Mouse (Mus musculus): Measurements from ENCODE around the gene Cabp1.
A peak's percentile ranks its signal among the peaks of the same experiment; 100 is the strongest.
"Not testable (repeated sequence)": the region's sequence is repeated elsewhere in the genome, so short reads cannot be mapped to it uniquely, and the experiment has no call there.

Gene Cabp1

GRCm38 (mm10) chr5:115168641-115169415 is 25.4 kb downstream of the Cabp1 start:
- no peak for DNase-seq

- DNase-seq: peak; percentile 89
Observed at GRCm38 (mm10) chr5:115167396-115167795, 26.8 kb downstream of the Cabp1 start.

- no peak for DNase-seq
Observed at GRCm38 (mm10) chr5:115166815-115167194, 27.4 kb downstream of the Cabp1 start.

- peak; percentile 92 for DNase-seq
Observed at GRCm38 (mm10) chr5:115165895-115166814, 28.0 kb downstream of the Cabp1 start.

- no peak for DNase-seq
Observed at GRCm38 (mm10) chr5:115165351-115165750, 28.8 kb downstream of the Cabp1 start.

GRCm38 (mm10) chr5:115164446-115164845 is 29.7 kb downstream of the Cabp1 start:
- DNase-seq: not testable (repeated sequence)

- DNase-seq: peak; percentile 94
Observed at GRCm38 (mm10) chr5:115163563-115163962, 30.6 kb downstream of the Cabp1 start.

GRCm38 (mm10) chr5:115161940-115162279 is 32.3 kb downstream of the Cabp1 start:
- DNase-seq: not testable (repeated sequence)

- peak; percentile 97 for DNase-seq
Observed at GRCm38 (mm10) chr5:115161064-115161939, 32.9 kb downstream of the Cabp1 start.

- DNase-seq: no peak
Observed at GRCm38 (mm10) chr5:115160655-115161054, 33.5 kb downstream of the Cabp1 start.

GRCm38 (mm10) chr5:115159165-115159564 is 35.0 kb downstream of the Cabp1 start:
- peak; percentile 91 for DNase-seq

GRCm38 (mm10) chr5:115158040-115158983 is 35.9 kb downstream of the Cabp1 start, which contains the start of gene Mlec:
Gene Mlec, minus strand, starts transcription at chr5:115158179.
- DNase-seq: peak; percentile 100

GRCm38 (mm10) chr5:115156933-115157589 is 37.1 kb downstream of the Cabp1 start:
- DNase-seq: peak; percentile 96

GRCm38 (mm10) chr5:115156401-115156800 is 37.8 kb downstream of the Cabp1 start:
- DNase-seq: no peak

- peak; percentile 94 for DNase-seq
Observed at GRCm38 (mm10) chr5:115155831-115156230, 38.4 kb downstream of the Cabp1 start.

GRCm38 (mm10) chr5:115155156-115155631 is 39.0 kb downstream of the Cabp1 start:
- peak; percentile 89 for DNase-seq

- no peak for DNase-seq
Observed at GRCm38 (mm10) chr5:115152132-115152956, 41.8 kb downstream of the Cabp1 start.

- no peak for DNase-seq
Observed at GRCm38 (mm10) chr5:115151457-115151856, 42.7 kb downstream of the Cabp1 start.

- no peak for DNase-seq
Observed at GRCm38 (mm10) chr5:115150991-115151390, 43.2 kb downstream of the Cabp1 start.

Data from heart, adult 11 months (tissue).